8 mouse cellular contexts compared by ENCODE assay signal in genomic region chr1:185363526-185364182, GRCm38 (mm10). TPM values are rescaled to one million over a fixed set of nuclear protein-coding genes. Genes with fewer than 3 reads are reported as not detected.
DNase-seq lines count a peak whose midpoint lies in the region; ATAC-seq and TF ChIP-seq lines count a peak whose summit lies in the region.

No protein-coding gene starts in this region.

- peak overlapping the region; percentile 70 for H3K4me2 ChIP-seq in embryonic facial prominence, embryonic 14.5 days (ENCODE audit: low read depth, low read length)
- H3K4me2 ChIP-seq in limb, embryonic 13.5 days (replicated peaks), result peak overlapping the region; percentile 80
- H3K4me2 ChIP-seq in midbrain, embryonic 13.5 days (replicated peaks), result peak overlapping the region; percentile 71
- H3K4me2 ChIP-seq in stomach, postnatal 0 days (replicated peaks; ENCODE audit: low read depth), result peak overlapping the region; percentile 77

- no peaks in the 10 kb centered on the region for H3K27me3 ChIP-seq in embryonic facial prominence, embryonic 14.5 days (replicated peaks; ENCODE audit: control insufficient read depth, insufficient read depth, low read length)
- H3K27me3 ChIP-seq in limb, embryonic 13.5 days, result no peaks in the 10 kb centered on the region
- no peaks in the 10 kb centered on the region for H3K27me3 ChIP-seq in midbrain, embryonic 13.5 days
- H3K27me3 ChIP-seq in stomach, postnatal 0 days (ENCODE audit: control insufficient read depth, insufficient read depth, low read length), result no peaks in the 10 kb centered on the region

- peak overlapping the region; percentile 95 for H3K9ac ChIP-seq in embryonic facial prominence, embryonic 14.5 days (ENCODE audit: low read depth, low read length)
- peak overlapping the region; percentile 86 for H3K9ac ChIP-seq in limb, embryonic 13.5 days
- H3K9ac ChIP-seq in midbrain, embryonic 13.5 days (replicated peaks), result peak overlapping the region; percentile 87
- H3K9ac ChIP-seq in stomach, postnatal 0 days (ENCODE audit: low read length), result peak overlapping the region; percentile 95

- 4% methylated on average over 22 of the region's 22 CpGs for WGBS in embryonic facial prominence, embryonic 14.5 days
- WGBS in limb, embryonic 13.5 days, result 5% methylated on average over 22 of the region's 22 CpGs
- WGBS in midbrain, embryonic 13.5 days, result 5% methylated on average over 22 of the region's 22 CpGs
- 1% methylated on average over 22 of the region's 22 CpGs for WGBS in stomach, postnatal 0 days

- peak overlapping the region; percentile 98 for H3K27ac ChIP-seq in embryonic facial prominence, embryonic 14.5 days (replicated peaks; ENCODE audit: low read depth, low read length)
- peak overlapping the region; percentile 94 for H3K27ac ChIP-seq in limb, embryonic 13.5 days
- H3K27ac ChIP-seq in midbrain, embryonic 13.5 days, result peak overlapping the region; percentile 90
- H3K27ac ChIP-seq in stomach, postnatal 0 days (replicated peaks), result peak overlapping the region; percentile 98

- DNase-seq in ES-CJ7 (ENCODE audit: low read depth, low spot score), result peak; percentile 75
- DNase-seq in adrenal gland, postnatal 25 days, result peak; percentile 39
- peak; percentile 88 for DNase-seq in embryonic facial prominence, embryonic 14.5 days (ENCODE audit: low spot score)
- DNase-seq in heart, adult 8-10 months (ENCODE audit: low spot score), result peak; percentile 36
- DNase-seq in kidney, adult 18-20 months, result peak; percentile 47
- DNase-seq in stomach, postnatal 0 days (ENCODE audit: low spot score), result peak; percentile 71

- ATAC-seq in embryonic facial prominence, embryonic 14.5 days (ENCODE audit: low read depth), result peak; percentile 56
- ATAC-seq in limb, embryonic 13.5 days (ENCODE audit: low FRiP score, low read depth), result peak; percentile 55; the same call in 1 of the 2 replicates
- ATAC-seq in midbrain, embryonic 13.5 days, result peak; percentile 64
- peak; percentile 71 for ATAC-seq in stomach, postnatal 0 days (ENCODE audit: low FRiP score, low TSS enrichment)

- TF ChIP-seq EP300 in stomach, postnatal 0 days (optimal IDR thresholded peaks at IDR 0.05), result no peak

- peaks cover 16% of the 10 kb centered on the region; the same call in 1 of the 2 replicates for H3K36me3 ChIP-seq in embryonic facial prominence, embryonic 14.5 days (ENCODE audit: control insufficient read depth, insufficient read depth, low read length)
- H3K36me3 ChIP-seq in limb, embryonic 13.5 days, result peaks cover 18% of the 10 kb centered on the region
- H3K36me3 ChIP-seq in midbrain, embryonic 13.5 days, result peaks cover 10% of the 10 kb centered on the region; the same call in 1 of the 2 replicates
- H3K36me3 ChIP-seq in stomach, postnatal 0 days (ENCODE audit: control insufficient read depth, insufficient read depth, low read length), result no peaks in the 10 kb centered on the region

- H3K4me1 ChIP-seq in embryonic facial prominence, embryonic 14.5 days (ENCODE audit: control insufficient read depth, insufficient read depth, low read length), result peaks cover 15% of the 10 kb centered on the region
- H3K4me1 ChIP-seq in limb, embryonic 13.5 days, result peaks cover 25% of the 10 kb centered on the region
- H3K4me1 ChIP-seq in midbrain, embryonic 13.5 days (replicated peaks), result peaks cover 30% of the 10 kb centered on the region
- H3K4me1 ChIP-seq in stomach, postnatal 0 days (replicated peaks; ENCODE audit: control insufficient read depth, insufficient read depth), result 0 out of 2 replicates have a peak, but pooled peaks cover 2% of the 10 kb centered on the region

- H3K9me3 ChIP-seq in embryonic facial prominence, embryonic 14.5 days (ENCODE audit: control insufficient read depth, low read length), result no peaks in the 10 kb centered on the region
- H3K9me3 ChIP-seq in limb, embryonic 13.5 days, result no peaks in the 10 kb centered on the region
- no peaks in the 10 kb centered on the region for H3K9me3 ChIP-seq in midbrain, embryonic 13.5 days
- no peaks in the 10 kb centered on the region for H3K9me3 ChIP-seq in stomach, postnatal 0 days (ENCODE audit: control insufficient read depth, low read length)

- peak overlapping the region; percentile 97 for H3K4me3 ChIP-seq in embryonic facial prominence, embryonic 14.5 days (ENCODE audit: low read depth, low read length)
- H3K4me3 ChIP-seq in limb, embryonic 13.5 days, result peak overlapping the region; percentile 71
- peak overlapping the region; percentile 95 for H3K4me3 ChIP-seq in midbrain, embryonic 13.5 days (replicated peaks)
- H3K4me3 ChIP-seq in stomach, postnatal 0 days (ENCODE audit: low read depth, low read length), result peak overlapping the region; percentile 99

- no peak for TF ChIP-seq CTCF in stomach, postnatal 0 days (IDR thresholded peaks at IDR 0.05; ENCODE audit: low read depth)

RNA-seq across cellular contexts. Expression of gene Eprs, which starts 0.8 kb away (rescaled TPM):
- 124 and 187 TPM in 2 replicates for total RNA-seq in adrenal gland, postnatal 25 days (2021)
- polyA plus RNA-seq in embryonic facial prominence, embryonic 14.5 days (2014; fragmentation: Nextera tagmentation; extraction: Ambion mirVana), result 146 and 166 TPM in 2 replicates
- total RNA-seq in heart, adult 8-10 months (2022), result 10 to 100 TPM; 75.6 to 98.6 (median 80.3) TPM
- 164 and 177 TPM in 2 replicates for polyA plus RNA-seq in limb, embryonic 13.5 days (2015; fragmentation: Nextera tagmentation; extraction: Ambion mirVana)
- polyA plus RNA-seq in midbrain, embryonic 13.5 days (2015; fragmentation: Nextera tagmentation; extraction: Ambion mirVana), result 142 and 144 TPM in 2 replicates
- 58.0 and 68.5 TPM in 2 replicates for polyA plus RNA-seq in stomach, postnatal 0 days (2015; fragmentation: Nextera tagmentation; extraction: Ambion mirVana)

RNA-seq across cellular contexts. Expression of gene Bpnt1, which starts 31.7 kb away (rescaled TPM):
- 99.9 and 103 TPM in 2 replicates for total RNA-seq in adrenal gland, postnatal 25 days (2021)
- 12.4 and 16.0 TPM in 2 replicates for polyA plus RNA-seq in embryonic facial prominence, embryonic 14.5 days (2014; fragmentation: Nextera tagmentation; extraction: Ambion mirVana)
- 10 to 100 TPM; 21.7 to 37.3 (median 30.3) TPM for total RNA-seq in heart, adult 8-10 months (2022)
- 19.7 and 21.9 TPM in 2 replicates for polyA plus RNA-seq in limb, embryonic 13.5 days (2015; fragmentation: Nextera tagmentation; extraction: Ambion mirVana)
- 37.4 and 37.6 TPM in 2 replicates for polyA plus RNA-seq in midbrain, embryonic 13.5 days (2015; fragmentation: Nextera tagmentation; extraction: Ambion mirVana)
- polyA plus RNA-seq in stomach, postnatal 0 days (2015; fragmentation: Nextera tagmentation; extraction: Ambion mirVana), result 61.8 and 64.0 TPM in 2 replicates

RNA-seq across cellular contexts. Expression of gene Iars2, which starts 34.5 kb away (rescaled TPM):
- total RNA-seq in adrenal gland, postnatal 25 days (2021), result 86.6 and 107 TPM in 2 replicates
- 27.9 and 29.0 TPM in 2 replicates for polyA plus RNA-seq in embryonic facial prominence, embryonic 14.5 days (2014; fragmentation: Nextera tagmentation; extraction: Ambion mirVana)
- 10 to 100 TPM; 77.9 to 85.2 (median 83.3) TPM for total RNA-seq in heart, adult 8-10 months (2022)
- 25.8 and 27.0 TPM in 2 replicates for polyA plus RNA-seq in limb, embryonic 13.5 days (2015; fragmentation: Nextera tagmentation; extraction: Ambion mirVana)
- polyA plus RNA-seq in midbrain, embryonic 13.5 days (2015; fragmentation: Nextera tagmentation; extraction: Ambion mirVana), result 19.4 and 19.9 TPM in 2 replicates
- 25.5 and 26.6 TPM in 2 replicates for polyA plus RNA-seq in stomach, postnatal 0 days (2015; fragmentation: Nextera tagmentation; extraction: Ambion mirVana)

Comparison
In these comparisons a context has a peak if more than half of its experiments do, and no peak if none do; other contexts are left out.
1. Peak in every context shown above with its lines: DNase-seq, ATAC-seq, H3K4me3 ChIP-seq and H3K27ac ChIP-seq.
2. DNase-seq: peak in every context shown above with its lines; median percentile 88 in embryonic facial prominence, embryonic 14.5 days; 75 in ES-CJ7; 71 in stomach, postnatal 0 days; 47 in kidney, adult 18-20 months; 39 in adrenal gland, postnatal 25 days; 36 in heart, adult 8-10 months.